Mouse (Mus musculus) testis, adult 2 months (tissue): ENCODE data around the gene Rtn4r.

Experiments used
- CTCF ChIP-seq: fragments of 200-500 bp; IDR thresholded peaks from 2 replicates; pipeline ENCODE4 v1.5.1; 2012; ENCODE audit warnings: low read depth, mild to moderate bottlenecking, inconsistent platforms, low read length, moderate library complexity; ENCODE audit not compliant: control insufficient read depth, insufficient read depth, insufficient replicate concordance
- POLR2A ChIP-seq: fragments of 200-500 bp; IDR thresholded peaks from 2 replicates; pipeline ENCODE4 v1.6.1; 2012; ENCODE audit warnings: low read depth, mild to moderate bottlenecking, inconsistent platforms, low read length, moderate library complexity; ENCODE audit not compliant: control insufficient read depth

- TF ChIP-seq CTCF (no peak), POLR2A (no peak)
These were observed 2.8 kb downstream of the Rtn4r start for GRCm38 (mm10) chr16:18130288-18130687.
